Mouse (Mus musculus) embryonic facial prominence, embryonic 14.5 days (tissue): Measurements from ENCODE around the gene Atrx. TPM values are rescaled to one million over a fixed set of nuclear protein-coding genes. Genes with fewer than 3 reads are reported as not detected.
"Not testable (repeated sequence)": the region's sequence is repeated elsewhere in the genome, so short reads cannot be mapped to it uniquely, and the experiment has no call there.

ENCODE experiments used
- ATAC-seq: fragments of 200-750 bp; cut with Nextera tagmentation; 2 replicates; pipeline ENCODE4 v1.8.0; 2017; ENCODE audit warnings: low read depth, moderate number of reproducible peaks, moderate TSS enrichment
- DNase-seq: peaks from one replicate; pipeline ENCODE4 v3.0.0-alpha.2; 2015; ENCODE audit warnings: low spot score
- H3K27ac ChIP-seq: fragments of 300-500 bp; sonication (generic); replicated peaks from 2 replicates; pipeline ENCODE4 v1.5.1; 2014; ENCODE audit warnings: low read depth, mild to moderate bottlenecking, low read length, moderate library complexity
- H3K27me3 ChIP-seq: fragments of 300-500 bp; sonication (generic); replicated peaks from 2 replicates; pipeline ENCODE4 v1.6.1; 2014; ENCODE audit warnings: low read length; ENCODE audit not compliant: control insufficient read depth, insufficient read depth
- H3K36me3 ChIP-seq: fragments of 300-500 bp; sonication (generic); 2 replicates; pipeline ENCODE4 v1.6.1; 2014; ENCODE audit warnings: low read length, mixed read lengths; ENCODE audit not compliant: control insufficient read depth, insufficient read depth
- H3K4me1 ChIP-seq: fragments of 300-500 bp; sonication (generic); 2 replicates; pipeline ENCODE4 v1.6.1; 2014; ENCODE audit warnings: antibody characterized with exemption, low read length; ENCODE audit not compliant: control insufficient read depth, insufficient read depth
- H3K4me2 ChIP-seq: fragments of 300-500 bp; sonication (generic); 2 replicates; pipeline ENCODE4 v1.6.1; 2014; ENCODE audit warnings: low read depth, mild to moderate bottlenecking, low read length, moderate library complexity, mixed read lengths
- H3K4me3 ChIP-seq: fragments of 300-500 bp; sonication (generic); 2 replicates; pipeline ENCODE4 v1.5.1; 2014; ENCODE audit warnings: low read depth, mild to moderate bottlenecking, low read length
- H3K9ac ChIP-seq: fragments of 300-500 bp; sonication (generic); 2 replicates; pipeline ENCODE4 v1.6.1; 2014; ENCODE audit warnings: low read depth, mild to moderate bottlenecking, low read length, moderate library complexity, mixed read lengths
- H3K9me3 ChIP-seq: fragments of 300-500 bp; sonication (generic); 2 replicates; pipeline ENCODE4 v1.6.1; 2016; ENCODE audit warnings: low read length; ENCODE audit not compliant: control insufficient read depth
- WGBS: fragments of 180-500 bp; shearing (Covaris S2); extraction: QIAGEN DNeasy Blood & Tissue Kit; methylation state at CpG from one replicate; pipeline ENCODE4 v1.1.7; 2014; 5-methylcytosine and 5-hydroxymethylcytosine counted together
- polyA plus RNA-seq: library from polyadenylated mRNA; unstranded; fragments of >200 nt; fragmentation: Nextera tagmentation; extraction: Ambion mirVana; gene quantifications from 2 replicates; pipeline ENCODE4 v1.2.1, GENCODE M21; 2014

The Atrx gene
- 124 and 149 TPM in 2 replicates for polyA plus RNA-seq

- whole genome bisulfite sequencing = 23% methylated on average over 20 of the region's 42 CpGs
- H3K9me3 ChIP-seq = no peaks in the 10 kb centered on the region
- H3K36me3 ChIP-seq = no peaks in the 10 kb centered on the region
- H3K9ac ChIP-seq = peak within 1 kb of the TSS; percentile 91
- H3K27ac ChIP-seq = peak within 1 kb of the TSS; percentile 95
- peak within 1 kb of the TSS; percentile 61 for H3K4me3 ChIP-seq
- H3K4me2 ChIP-seq = peak within 1 kb of the TSS; percentile 55
- ATAC-seq (peak; percentile 96), DNase-seq (peak; percentile 93)
- H3K27me3 ChIP-seq = no peaks in the 10 kb centered on the region
- 0 out of 2 replicates have a peak, but pooled peaks cover 3% of the 10 kb centered on the region for H3K4me1 ChIP-seq
These were observed at the start of gene Atrx for GRCm38 (mm10) chrX:105928861-105929477. Gene Atrx (minus strand): TSS chrX:105929403.

- H3K9ac ChIP-seq, H3K27ac ChIP-seq, H3K4me3 ChIP-seq, H3K4me1 ChIP-seq, H3K36me3 ChIP-seq, H3K9me3 ChIP-seq, DNase-seq, H3K27me3 ChIP-seq, ATAC-seq, H3K4me2 ChIP-seq: not testable (repeated sequence)
- 81% methylated on average over 13 of the region's 14 CpGs for WGBS
These were observed 27.9 kb upstream of the Atrx start for GRCm38 (mm10) chrX:105957091-105957490.

- Histone ChIP-seq H3K4me2 (no peak overlapping the region), H3K4me3 (no peak overlapping the region), H3K4me1 (no peaks in the 10 kb centered on the region), H3K9me3 (no peaks in the 10 kb centered on the region), H3K27ac (no peak overlapping the region), H3K9ac (no peak overlapping the region), H3K36me3 (no peaks in the 10 kb centered on the region), H3K27me3 (no peaks in the 10 kb centered on the region)
- no peak for DNase-seq
- 70% methylated on average over 2 of the region's 2 CpGs for WGBS
- ATAC-seq = no peak
These were observed 24.8 kb upstream of the Atrx start for GRCm38 (mm10) chrX:105953999-105954398.

GRCm38 (mm10) chrX:105946357-105946756 is 17.2 kb upstream of the Atrx start:
- H3K9me3 ChIP-seq = no peaks in the 10 kb centered on the region
- WGBS = 65% methylated on average over 1 of the region's 1 CpGs
- H3K36me3 ChIP-seq = no peaks in the 10 kb centered on the region
- DNase-seq = no peak
- no peak overlapping the region for H3K9ac ChIP-seq
- H3K27me3 ChIP-seq = no peaks in the 10 kb centered on the region
- H3K27ac ChIP-seq = no peak overlapping the region
- no peak overlapping the region for H3K4me3 ChIP-seq
- no peaks in the 10 kb centered on the region for H3K4me1 ChIP-seq
- no peak overlapping the region for H3K4me2 ChIP-seq
- ATAC-seq = no peak

- Histone ChIP-seq H3K9me3 (no peaks in the 10 kb centered on the region), H3K36me3 (no peaks in the 10 kb centered on the region), H3K4me2 (no peak overlapping the region), H3K9ac (no peak overlapping the region), H3K27me3 (no peaks in the 10 kb centered on the region), H3K27ac (no peak overlapping the region), H3K4me1 (no peaks in the 10 kb centered on the region), H3K4me3 (no peak overlapping the region)
- DNase-seq (no peak), ATAC-seq (no peak)
- 92% methylated on average over 7 of the region's 7 CpGs for WGBS
These were observed 10.0 kb upstream of the Atrx start for GRCm38 (mm10) chrX:105939245-105939644.

- Histone ChIP-seq H3K9me3 (no peaks in the 10 kb centered on the region), H3K4me1 (no peaks in the 10 kb centered on the region), H3K36me3 (no peaks in the 10 kb centered on the region), H3K27me3 (no peaks in the 10 kb centered on the region), H3K27ac (no peak overlapping the region), H3K9ac (no peak overlapping the region), H3K4me2 (no peak overlapping the region), H3K4me3 (no peak overlapping the region)
- DNase-seq (no peak), ATAC-seq (no peak)
- 40% methylated on average over 2 of the region's 2 CpGs for WGBS
These were observed 8.5 kb upstream of the Atrx start for GRCm38 (mm10) chrX:105937736-105938135.

GRCm38 (mm10) chrX:105934341-105934740 is 5.1 kb upstream of the Atrx start:
- no peak overlapping the region for H3K27ac ChIP-seq
- H3K27me3 ChIP-seq = no peaks in the 10 kb centered on the region
- H3K4me1 ChIP-seq = no peaks in the 10 kb centered on the region
- ATAC-seq (no peak), DNase-seq (peak; percentile 20)
- H3K36me3 ChIP-seq = no peaks in the 10 kb centered on the region
- 55% methylated on average over 5 of the region's 5 CpGs for WGBS
- H3K9ac ChIP-seq = no peak overlapping the region
- no peak overlapping the region for H3K4me3 ChIP-seq
- no peaks in the 10 kb centered on the region for H3K9me3 ChIP-seq
- H3K4me2 ChIP-seq = no peak overlapping the region

- Histone ChIP-seq H3K27me3 (no peaks in the 10 kb centered on the region), H3K4me1 (0 out of 2 replicates have a peak, but pooled peaks cover 3% of the 10 kb centered on the region), H3K4me2 (peak overlapping the region; percentile 44), H3K9me3 (no peaks in the 10 kb centered on the region), H3K27ac (peak overlapping the region; percentile 95; the same call in 1 of the 2 replicates), H3K4me3 (peak overlapping the region; percentile 61), H3K36me3 (no peaks in the 10 kb centered on the region), H3K9ac (peak overlapping the region; percentile 19; the same call in 1 of the 2 replicates)
- ATAC-seq (peak; percentile 3; the same call in 1 of the 2 replicates), DNase-seq (no peak)
- WGBS = 36% methylated on average over 8 of the region's 8 CpGs
These were observed 355 bp upstream of the Atrx start for GRCm38 (mm10) chrX:105929478-105930038.
